Mouse (Mus musculus) stomach, postnatal 0 days (tissue): ENCODE results near the gene Col6a2.

Source experiments
- CTCF ChIP-seq: IDR thresholded peaks from 2 replicates; pipeline ENCODE4 v1.5.1; 2016; ENCODE audit warnings: antibody characterized with exemption, low read depth, mild to moderate bottlenecking, moderate library complexity
- EP300 ChIP-seq: optimal IDR thresholded peaks from 2 replicates; pipeline ENCODE3; 2016; ENCODE audit warnings: antibody characterized with exemption

GRCm38 (mm10) chr10:76634584-76634983 is 11.2 kb upstream of the Col6a2 start:
- TF ChIP-seq EP300 (no peak), CTCF (no peak)
